Mouse (Mus musculus): ENCODE measurements around the gene Shisa3.

Gene Shisa3

DNA sequence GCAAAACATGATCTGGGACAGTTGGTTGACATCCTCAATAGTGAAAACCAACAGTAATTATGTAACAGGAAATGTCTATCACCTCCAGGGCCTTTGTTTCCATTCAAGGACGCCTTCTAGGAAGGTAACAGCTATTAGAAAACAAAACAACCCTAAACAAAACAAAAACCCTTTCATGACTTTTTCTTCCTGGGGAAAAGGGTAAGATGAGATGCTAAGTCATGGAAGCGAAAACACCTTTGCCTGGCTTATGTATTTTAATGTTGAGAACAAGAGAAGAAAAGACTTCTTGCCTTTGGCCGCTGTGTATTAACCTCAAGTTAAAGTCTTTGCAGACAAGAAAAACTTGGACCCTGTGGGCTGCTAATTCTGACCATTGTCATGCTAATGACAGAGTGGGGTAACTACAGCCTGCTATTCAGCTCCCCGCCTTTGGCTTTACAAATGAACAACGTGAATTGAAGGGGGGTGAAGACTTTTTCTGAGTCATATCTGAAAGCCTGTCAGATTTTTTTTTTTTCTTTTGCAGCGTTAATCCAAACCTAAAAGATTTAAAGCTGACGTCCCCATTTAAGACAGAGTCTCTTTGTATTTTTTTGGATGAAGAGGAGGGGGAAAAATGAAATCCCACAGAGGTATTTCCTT, 25.6 kb downstream of the Shisa3 start:
- DNase-seq (ENCODE audit: low spot score in 2 of 2), result peak in 1 of 2 experiments; percentile 3

DNA sequence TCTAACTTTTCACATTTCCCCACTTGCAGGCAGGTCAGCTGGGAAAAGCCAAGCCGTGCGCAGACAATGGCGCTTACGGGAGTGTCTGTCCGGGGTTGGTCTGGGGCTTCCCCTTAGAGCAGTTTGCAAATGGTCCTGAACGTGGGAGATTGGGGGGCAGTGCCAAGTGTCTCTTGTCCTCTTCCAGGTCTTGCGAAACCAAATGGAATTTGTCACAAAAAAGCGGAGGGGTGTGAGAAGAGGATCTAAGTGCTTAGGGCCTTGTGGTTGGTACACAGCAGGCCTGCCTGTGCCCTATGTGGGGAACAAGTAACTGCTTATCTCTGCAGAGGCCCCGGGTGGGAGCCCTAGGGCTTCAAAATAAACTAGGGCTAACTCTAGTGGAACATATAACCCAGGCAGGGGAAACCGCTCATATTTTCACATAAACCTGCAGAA, 26.2 kb downstream of the Shisa3 start:
- DNase-seq (ENCODE audit: low spot score in 2 of 2), result no peak

DNA sequence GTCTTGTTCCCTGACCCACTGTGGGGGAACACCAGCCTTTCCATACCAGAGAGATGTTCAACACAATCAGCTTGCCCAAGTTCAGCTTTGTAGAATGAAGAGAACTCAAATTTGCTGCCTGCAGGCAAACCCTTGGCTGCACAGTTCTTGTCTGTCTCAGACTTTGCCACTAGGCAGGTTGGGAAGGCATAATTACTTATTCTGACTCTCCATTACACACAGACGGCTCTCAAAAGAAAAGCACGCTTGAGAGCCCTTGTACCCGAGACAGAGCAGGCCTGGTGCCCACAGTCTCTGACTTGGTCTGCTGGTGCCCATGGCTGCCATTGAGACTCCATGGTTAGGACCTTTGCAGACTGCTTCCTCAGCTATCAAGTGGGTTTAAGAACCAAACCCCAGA, 26.7 kb downstream of the Shisa3 start:
- DNase-seq (ENCODE audit: low spot score in 2 of 2), result no peak

DNA sequence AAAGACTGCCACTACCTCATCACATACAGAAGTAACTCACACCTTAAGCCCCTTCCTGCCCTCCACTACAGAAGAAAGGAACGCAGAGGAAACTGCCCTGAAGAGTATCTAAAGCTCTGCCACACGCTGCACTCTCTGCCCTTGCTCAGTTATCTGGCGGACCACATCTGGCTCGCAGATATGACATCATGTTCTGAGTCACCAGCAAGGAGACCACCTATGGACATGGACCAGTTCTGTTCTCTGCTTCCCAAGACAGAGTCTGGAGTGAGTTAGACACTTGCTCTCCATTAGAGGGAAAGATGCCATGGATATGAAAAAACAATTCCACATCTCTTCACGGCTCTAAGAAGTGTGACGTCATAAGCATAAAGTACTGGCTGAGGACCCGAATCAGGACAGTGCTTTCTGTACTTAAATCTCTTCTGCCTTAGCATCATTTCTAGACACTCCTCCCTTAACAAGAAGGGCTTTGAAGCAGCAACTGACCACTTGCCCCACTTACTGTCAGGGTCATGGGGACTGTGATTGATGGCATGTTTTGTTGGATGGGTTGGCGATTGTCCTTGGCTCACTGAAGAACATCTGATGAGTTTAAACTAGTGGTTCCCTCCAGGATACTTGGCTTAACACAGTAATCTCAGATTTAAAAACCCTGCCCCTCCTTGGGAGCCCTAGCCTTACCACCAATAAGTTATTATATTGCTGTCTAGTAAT, 33.1 kb downstream of the Shisa3 start:
- DNase-seq (ENCODE audit: low spot score in 2 of 2), result no peak

DNA sequence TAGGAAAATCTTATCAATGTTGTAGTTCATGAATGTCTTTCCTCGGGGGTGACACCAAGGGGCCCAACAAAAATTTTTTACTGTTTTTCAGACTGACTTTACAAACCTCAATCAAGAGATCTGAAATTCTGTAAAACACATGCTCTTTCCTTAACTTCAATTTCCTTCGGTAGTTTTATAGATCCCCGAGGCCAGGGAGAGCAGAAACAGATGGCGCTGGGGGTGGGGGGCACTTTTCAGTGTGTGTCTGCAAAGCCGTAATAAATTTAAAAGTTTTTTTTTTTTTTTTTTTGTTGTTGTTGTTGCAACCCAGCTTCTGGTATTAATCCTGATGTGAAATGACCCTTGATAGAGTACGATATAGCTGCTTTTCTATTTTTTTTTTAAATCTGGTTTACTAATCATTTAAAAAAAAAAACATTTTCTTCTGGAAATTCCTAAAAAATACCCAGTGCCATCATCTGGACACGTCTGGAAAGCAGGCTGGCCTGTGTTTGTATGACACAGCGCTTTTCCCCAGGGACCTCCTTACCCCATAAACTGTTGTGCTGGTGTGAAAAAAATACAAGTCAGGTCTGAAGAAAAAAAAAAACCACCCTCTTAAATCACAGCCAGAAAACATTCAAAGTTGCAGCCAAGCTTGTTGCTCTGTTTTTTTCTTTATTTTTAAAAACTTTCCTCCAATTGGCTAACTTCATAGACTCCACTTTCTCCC, 33.9 kb downstream of the Shisa3 start:
- DNase-seq (ENCODE audit: low spot score in 2 of 2), result no peak

DNA sequence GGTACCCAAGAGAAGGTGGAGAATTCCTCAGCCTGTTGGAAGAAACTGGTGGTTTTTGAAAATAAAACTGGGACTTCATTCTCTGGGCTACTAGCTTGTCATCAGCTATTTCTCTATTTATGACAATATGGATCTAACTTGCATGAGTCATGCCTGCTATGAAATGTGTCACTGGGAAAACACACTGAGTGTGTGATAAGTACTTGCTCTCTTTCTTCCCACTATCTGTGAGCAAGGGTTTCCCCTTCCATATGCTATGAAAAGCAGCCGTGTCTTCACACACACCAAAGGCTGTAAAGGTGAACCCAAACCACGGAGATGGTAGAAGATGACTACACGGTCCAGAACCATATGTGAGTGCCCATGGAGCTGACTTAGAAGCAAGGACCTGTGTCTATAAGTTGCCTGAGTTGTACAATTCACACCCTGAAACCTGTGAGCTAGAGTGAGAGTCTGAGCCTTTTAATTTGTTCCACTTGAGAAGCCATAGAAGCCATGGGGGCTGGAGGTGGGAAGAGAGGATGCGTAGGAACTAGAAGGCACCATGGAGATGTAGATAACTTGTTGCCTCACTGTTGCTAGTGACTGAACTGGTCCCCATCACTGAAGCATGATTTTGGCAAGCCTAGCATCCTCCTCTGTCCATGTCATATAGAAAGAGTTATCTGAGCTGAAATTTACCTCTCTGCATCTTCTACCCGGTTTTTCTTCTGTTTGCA, 36.0 kb downstream of the Shisa3 start:
- DNase-seq (ENCODE audit: low spot score in 2 of 2), result no peak

DNA sequence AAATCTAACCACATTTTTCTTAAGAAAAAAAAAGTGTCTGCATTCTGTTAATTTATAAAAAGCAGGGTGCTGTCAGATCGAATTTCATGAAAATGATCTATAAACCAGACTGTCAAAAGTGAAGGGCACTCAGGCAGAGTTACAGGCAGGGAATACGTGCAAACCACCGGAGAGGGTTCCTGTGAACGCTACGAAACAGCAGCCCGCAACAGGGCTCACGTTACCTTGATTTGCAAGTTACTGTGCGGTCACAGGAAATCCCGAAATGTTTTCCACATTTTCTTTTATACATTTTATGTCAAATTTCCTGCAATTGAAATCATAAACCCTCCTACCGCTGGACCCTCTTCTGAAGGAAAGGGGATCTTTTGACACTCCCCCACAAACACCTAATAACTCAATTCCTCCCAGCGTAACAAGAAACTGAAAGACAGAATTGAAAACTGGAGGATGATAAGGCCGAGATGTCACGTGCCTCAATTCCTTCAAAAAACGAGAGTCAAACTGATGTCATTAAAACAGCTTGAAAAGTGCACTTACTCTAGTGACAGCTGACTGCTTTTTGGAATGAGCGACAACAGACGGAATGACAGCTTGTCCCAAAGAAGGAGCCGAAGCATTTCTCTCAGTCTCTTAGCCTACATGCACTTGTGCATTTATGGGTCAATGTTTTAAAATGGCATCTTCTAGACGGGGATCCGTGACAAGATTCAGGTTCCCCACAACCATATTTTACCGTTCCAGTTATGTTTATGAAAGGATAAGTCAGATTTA, 39.3 kb downstream of the Shisa3 start:
- DNase-seq (ENCODE audit: low spot score in 2 of 2), result no peak

DNA sequence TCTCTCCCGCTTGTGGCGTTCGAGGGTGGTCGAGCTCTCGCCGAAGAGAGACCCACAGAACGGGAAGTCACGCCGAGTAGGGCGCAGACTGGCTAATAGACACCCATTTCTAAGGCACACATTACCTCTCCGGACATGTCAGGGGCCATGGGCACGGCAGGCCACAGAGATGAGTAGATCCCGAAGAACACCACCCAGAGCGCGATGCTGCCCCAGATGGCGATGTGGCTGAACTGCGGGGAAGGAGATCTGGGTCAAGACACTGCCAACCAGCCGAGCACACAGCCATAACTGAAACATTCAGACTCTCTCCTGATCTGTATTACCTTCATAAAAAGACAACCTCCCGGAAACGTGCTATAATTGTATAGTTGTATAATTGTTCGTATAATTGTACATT, 39.9 kb downstream of the Shisa3 start:
- DNase-seq (ENCODE audit: low spot score in 2 of 2), result no peak

DNA sequence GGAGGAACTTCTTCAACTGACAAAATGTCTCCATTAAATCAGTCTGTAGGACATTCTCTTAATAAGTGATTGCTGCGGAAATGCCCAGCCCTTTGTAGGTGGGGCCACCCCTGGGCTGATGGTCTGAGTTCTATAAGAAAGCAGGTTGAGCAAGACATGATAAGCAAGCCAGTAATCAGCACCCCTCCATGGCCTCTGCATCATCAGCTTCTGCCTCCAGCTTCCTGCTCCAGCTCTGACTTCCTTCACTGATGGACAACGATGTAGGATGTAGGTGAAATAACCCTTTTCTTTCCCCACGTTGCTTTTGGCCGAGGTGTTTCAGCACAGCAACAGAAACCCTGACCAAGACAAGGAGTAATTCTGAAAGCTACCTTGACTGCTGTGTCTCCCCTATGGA, 41.5 kb downstream of the Shisa3 start:
- no peak for DNase-seq (ENCODE audit: low spot score in 2 of 2)

DNA sequence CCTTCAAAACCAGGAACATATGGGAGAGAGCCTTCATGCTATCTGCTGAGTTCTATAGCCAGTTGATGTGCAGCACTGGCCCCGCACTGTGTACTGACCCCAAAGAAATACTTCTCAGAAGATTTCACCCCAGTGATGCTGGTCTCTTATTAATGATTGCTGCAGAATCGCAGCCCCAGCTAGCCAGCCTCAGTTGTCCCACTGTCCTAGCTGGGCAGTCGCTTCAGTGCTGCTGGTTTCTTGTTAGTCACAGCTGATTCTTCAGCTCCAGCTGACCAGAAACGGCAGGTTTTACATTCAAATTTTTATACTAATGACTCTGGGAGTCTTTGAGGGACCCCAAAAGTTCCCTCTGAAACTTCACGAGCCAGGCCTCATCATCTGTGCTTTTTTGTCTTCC, 42.3 kb downstream of the Shisa3 start:
- DNase-seq (ENCODE audit: low spot score in 2 of 2), result no peak

DNA sequence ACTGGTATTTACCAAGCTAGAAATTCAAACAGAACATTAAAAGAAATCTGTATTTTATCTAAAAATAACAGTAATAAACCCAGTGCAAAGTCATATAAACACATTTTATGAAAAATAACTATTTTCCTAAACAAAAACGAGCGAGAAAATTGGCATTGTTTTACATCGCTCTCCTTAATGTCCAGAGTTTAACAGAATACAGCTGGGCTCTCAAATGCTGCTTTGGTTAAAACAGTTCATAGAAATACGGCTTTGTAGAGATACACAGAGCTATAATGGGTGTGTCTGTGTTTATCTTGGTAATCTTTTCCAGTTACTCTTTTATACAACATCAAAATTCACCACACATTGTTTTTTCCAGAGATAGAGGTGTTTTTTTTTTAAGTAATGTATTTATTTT, 44.8 kb downstream of the Shisa3 start:
- no peak for DNase-seq (ENCODE audit: low spot score in 2 of 2)

DNA sequence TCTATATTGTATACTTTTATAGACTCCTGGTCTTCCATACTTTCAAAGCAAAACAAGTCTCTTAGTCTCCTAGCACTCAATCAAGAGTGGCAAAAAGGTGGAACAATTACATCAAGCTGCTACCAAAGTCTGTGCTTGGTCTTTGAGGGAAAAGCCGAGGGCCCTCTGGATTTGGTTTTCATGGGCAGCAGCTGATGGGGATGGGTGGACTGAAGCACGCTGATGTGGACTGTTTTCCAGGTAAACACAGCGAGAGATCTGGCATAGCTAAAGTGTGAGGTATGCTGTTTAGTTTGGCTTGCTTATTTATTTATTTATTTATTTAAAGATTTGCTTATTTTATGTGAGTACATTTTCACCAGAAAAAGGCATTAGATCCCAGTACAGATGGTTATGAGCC, 45.9 kb downstream of the Shisa3 start:
- no peak for DNase-seq (ENCODE audit: low spot score in 2 of 2)

DNA sequence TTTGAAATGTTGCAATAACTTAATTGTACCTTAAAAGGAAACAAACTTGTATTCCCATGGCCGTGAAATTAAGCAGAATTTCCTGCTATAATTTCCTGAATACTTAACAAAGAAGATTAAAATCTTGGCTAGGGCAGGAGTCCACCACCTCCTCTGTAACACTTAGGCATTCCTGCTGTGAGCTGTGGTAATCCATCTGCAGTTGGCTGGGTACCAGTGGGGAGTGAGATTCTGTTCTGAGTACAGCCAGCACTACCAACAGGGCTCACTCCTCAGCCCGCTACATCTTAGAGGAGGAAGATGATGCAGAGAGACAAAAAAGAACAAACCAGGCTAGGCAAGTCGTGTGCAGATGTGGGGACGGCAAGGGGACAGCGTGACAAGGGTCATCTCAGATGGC, 46.9 kb downstream of the Shisa3 start:
- no peak for DNase-seq (ENCODE audit: low spot score in 2 of 2)

DNA sequence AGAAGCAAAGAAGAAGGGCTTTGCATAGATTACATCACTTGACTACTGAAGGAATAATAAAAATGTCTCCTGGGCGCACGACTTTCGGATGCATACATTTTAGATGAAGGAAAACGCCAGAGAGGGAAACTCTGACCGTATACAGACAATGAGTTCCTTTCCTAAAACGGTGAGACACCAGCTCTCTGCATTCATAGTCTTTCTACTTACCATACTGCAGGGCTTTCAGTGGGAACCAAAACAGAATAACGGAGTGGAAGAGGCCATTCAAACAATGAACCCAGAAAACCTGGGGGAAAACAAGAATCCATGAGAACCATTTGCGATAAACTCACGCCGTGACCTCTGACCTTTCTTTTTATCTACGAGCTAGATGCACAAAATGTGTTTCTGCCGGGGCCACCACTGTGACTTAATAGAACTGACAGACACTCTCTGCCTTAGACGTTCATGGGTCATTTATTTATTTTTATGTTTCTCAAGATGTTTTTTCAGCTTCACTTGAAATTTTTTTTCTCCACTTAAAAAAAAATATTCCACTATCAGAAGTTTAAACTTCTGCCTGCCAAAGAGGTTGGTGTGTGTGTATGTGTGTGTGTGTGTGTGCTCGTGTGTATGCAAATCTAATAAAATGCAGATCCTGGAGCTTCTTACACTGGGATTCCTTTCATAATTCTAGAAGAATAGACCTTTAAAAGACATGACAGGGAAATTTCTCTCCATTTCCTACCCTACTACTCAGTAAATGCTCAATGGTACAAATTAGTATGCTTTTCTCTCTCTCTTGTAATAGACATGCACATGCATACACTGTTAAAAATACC, 48.2 kb downstream of the Shisa3 start:
- no peak for DNase-seq (ENCODE audit: low spot score in 2 of 2)

DNA sequence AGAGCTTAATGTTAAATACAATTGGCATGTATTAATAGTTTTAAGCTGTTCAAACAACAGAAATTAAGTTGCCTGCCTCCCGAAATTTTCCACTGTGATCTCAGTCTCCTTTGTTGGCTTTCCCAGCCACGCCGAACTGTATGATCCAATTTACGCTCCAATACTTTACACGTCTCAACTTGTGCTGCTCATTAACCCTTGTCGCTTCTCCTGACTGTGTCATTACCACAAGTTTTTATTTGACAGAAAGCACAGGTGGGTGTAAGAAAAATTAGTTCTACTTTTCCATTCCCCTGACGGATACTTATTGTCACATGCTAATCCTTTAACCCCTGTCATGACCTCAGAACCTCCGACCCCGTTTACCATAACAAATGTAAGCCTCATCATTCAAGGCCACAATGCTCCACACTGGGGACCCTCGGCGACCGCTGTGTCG, 49.2 kb downstream of the Shisa3 start:
- DNase-seq (ENCODE audit: low spot score in 2 of 2), result no peak

DNA sequence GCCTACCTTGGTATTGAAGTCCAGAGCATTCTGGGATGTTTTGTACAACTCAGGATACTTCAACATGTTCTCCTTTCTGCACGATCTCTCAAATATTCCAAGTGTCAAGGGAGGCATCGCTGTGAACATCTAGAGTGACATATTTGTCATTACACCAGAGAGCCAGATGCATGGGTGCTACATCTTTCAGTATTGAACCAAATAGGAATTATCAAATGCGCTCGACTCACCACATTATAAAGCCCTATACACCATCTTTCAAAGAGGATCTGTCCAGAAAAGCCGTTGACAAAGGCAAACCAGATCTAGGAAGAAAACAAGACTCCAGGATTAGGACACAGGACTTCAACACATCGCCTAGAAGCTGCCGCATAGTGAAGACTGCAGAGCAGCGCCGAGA, 52.2 kb downstream of the Shisa3 start:
- DNase-seq (ENCODE audit: low spot score in 2 of 2), result no peak

DNA sequence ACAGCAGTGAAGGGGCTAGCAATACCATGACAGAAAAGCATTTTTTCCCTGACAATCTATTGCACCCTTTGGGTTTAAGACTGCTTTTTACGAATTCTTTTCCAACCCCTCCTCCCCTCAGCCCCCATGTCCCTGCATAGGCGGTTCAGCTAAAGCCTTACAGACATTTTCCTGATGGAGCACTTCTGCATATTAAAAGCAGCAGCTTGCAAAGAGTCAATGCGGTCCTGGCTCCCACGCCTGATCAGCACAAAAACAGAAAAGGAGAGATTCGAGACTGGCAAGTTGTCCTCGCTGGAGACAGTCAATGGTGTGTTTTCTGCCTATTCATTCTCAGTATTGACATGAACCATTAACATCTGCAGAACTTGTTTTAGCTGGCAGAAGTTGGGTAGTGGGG, 55.0 kb downstream of the Shisa3 start:
- no peak for DNase-seq (ENCODE audit: low spot score in 2 of 2)

DNA sequence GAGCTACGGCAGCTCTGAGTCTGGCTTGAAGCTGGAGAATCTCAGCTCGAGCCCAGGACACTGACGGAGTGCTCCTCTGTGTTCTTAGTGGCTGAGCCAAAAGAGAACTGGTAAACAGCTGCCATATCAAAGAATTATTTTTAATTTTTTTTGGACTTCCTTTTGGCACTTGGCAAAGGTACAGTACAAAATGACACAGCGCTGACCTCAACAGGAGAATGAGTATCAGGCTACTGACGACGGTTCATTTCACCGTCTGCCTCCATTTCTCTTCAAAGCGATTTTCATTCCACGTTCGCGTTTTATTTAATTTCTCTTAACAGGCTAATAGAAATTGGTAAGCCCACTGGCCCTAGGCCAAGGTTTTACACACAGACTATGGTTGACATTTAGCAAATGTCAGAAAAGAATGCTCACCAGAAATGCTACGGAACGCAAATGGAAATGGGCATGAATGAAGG, 61.8 kb downstream of the Shisa3 start:
- no peak for DNase-seq (ENCODE audit: low spot score in 2 of 2)

DNA sequence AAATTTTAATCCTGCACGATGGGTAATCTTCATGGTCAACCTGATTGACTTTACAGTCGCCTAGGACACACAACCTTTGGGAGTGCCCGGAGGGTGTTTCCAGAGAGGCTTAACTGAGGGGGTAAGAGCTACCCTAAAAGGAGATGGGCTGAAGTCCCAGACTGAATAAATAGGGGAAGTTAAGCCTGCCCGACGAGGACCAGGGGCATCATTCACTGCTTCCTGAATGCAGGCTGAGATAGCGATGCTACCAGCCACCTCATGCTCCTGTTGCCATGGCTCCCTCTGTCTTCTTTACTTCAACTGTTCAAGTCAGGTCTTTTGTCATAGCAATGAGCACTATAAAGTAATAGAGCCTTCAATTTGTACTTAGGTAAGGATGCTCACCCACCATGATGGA, 62.5 kb downstream of the Shisa3 start:
- DNase-seq (ENCODE audit: low spot score in 2 of 2), result no peak

DNA sequence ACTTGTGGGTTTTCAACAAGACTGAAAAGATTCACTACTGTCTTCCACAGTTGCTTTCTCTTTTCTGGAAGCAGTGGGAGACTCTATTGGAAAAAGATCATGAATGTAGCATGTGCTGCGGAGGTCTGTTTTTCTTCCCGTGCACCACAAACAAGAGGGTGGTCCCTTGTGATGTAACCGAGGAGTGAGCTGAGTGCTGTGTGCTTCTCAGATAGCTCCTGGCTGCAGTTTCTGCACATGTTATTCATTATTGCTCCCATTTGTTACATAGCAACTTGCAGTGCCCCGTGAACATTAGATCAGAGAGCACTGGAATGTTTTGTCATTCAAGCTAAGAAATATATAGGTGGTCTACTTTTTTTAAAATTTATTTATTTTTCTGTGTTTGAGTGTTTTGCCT, 65.3 kb downstream of the Shisa3 start:
- DNase-seq (ENCODE audit: low spot score in 2 of 2), result no peak
